Mouse (Mus musculus): ENCODE results near the gene Rnf208. TPM values are rescaled to one million over a fixed set of nuclear protein-coding genes. Genes with fewer than 3 reads are reported as not detected.

Gene Rnf208
- polyA plus RNA-seq, 1 experiment = 3.6 TPM

DNA sequence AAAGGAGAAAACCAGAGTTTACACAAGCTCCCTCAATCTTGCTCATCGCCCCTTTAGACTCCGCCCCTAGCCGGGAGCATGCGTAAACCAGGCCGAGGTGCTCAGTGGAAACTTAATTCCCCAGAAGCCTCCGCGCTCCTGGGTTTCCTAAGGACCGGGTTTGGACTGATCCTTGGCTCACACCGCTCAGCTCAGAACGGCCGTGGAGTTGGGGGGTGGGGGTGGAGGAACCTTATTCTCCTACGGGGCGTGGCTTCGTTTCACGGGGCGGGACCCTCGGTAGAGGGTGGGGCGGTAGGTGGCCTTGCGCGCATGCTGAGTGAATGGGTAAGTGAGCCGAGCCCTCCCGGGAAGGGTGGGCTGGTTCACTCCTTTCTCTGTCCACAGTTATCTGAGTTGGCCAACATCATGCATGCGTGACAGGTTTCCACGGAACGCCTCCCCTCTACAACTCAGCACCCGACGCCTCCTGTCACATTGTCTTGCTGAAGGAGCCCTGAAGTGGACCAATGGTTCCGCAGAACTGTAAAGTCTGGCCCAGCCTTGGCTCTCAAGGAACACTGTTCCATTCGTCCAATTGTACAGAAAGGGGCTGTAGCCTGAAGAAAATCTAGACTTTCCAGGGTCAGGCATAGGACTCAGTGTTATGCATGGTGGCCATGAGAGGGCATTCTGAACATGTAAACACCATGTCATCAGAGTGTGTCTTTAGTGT lies 1.2 kb upstream of the Rnf208 start:
- H3K27ac ChIP-seq (ENCODE audit: control insufficient read depth, insufficient read depth, low read length) = no peak overlapping the region
- 3% methylated on average over 29 of the region's 29 CpGs for WGBS
- peaks cover 20% of the 10 kb centered on the region for H3K4me1 ChIP-seq (replicated peaks; ENCODE audit: control insufficient read depth, insufficient read depth, low read length)
- H3K27me3 ChIP-seq (ENCODE audit: control insufficient read depth, insufficient read depth, low read length) = peaks cover 12% of the 10 kb centered on the region
- TF ChIP-seq CTCF (IDR thresholded peaks at IDR 0.05; ENCODE audit: borderline replicate concordance, control insufficient read depth, extremely low read depth, insufficient read depth, low read length, poor library complexity) (no peak), POLR2A (IDR thresholded peaks at IDR 0.05; ENCODE audit: control insufficient read depth, extremely low read depth, insufficient read depth, low read length, poor library complexity) (0 out of 2 replicates have a peak, but pooled peaks have one; percentile 18)
- peak overlapping the region; percentile 52 for H3K4me3 ChIP-seq (ENCODE audit: control insufficient read depth, insufficient read depth, low read length)
- DNase-seq = peak; percentile 42
- no peaks in the 10 kb centered on the region for H3K36me3 ChIP-seq (ENCODE audit: control insufficient read depth, insufficient read depth, low read length)

DNA sequence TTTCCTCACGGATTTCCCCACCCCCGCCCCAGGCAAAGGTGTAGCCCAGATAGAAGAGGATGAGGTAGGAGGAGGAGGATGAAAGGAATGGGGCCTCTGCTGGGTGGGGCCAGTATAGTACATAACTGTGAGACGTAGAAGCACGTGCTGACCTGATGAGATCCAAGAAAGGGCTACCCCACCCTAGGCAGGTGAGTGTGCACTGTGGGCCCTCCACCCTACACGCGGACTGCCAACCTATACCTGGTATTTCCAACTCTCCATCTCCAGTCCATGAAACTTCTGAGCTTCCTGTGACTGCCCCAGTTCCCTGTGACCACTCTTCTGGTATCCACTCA lies 648 bp upstream of the Rnf208 start:
- DNase-seq = no peak
- peaks cover 20% of the 10 kb centered on the region for H3K4me1 ChIP-seq (replicated peaks; ENCODE audit: control insufficient read depth, insufficient read depth, low read length)
- WGBS = 34% methylated on average over 6 of the region's 6 CpGs
- no peak overlapping the region for H3K27ac ChIP-seq (ENCODE audit: control insufficient read depth, insufficient read depth, low read length)
- peaks cover 12% of the 10 kb centered on the region for H3K27me3 ChIP-seq (ENCODE audit: control insufficient read depth, insufficient read depth, low read length)
- no peak overlapping the region for H3K4me3 ChIP-seq (ENCODE audit: control insufficient read depth, insufficient read depth, low read length)
- TF ChIP-seq POLR2A (IDR thresholded peaks at IDR 0.05; ENCODE audit: control insufficient read depth, extremely low read depth, insufficient read depth, low read length, poor library complexity) (no peak), CTCF (IDR thresholded peaks at IDR 0.05; ENCODE audit: borderline replicate concordance, control insufficient read depth, extremely low read depth, insufficient read depth, low read length, poor library complexity) (no peak)
- H3K36me3 ChIP-seq (ENCODE audit: control insufficient read depth, insufficient read depth, low read length) = no peaks in the 10 kb centered on the region

GRCm38 (mm10) chr2:25243342-25243741 lies 1.3 kb downstream of the Rnf208 start:
- no peak for TF ChIP-seq CTCF (IDR thresholded peaks at IDR 0.05; ENCODE audit: borderline replicate concordance, control insufficient read depth, extremely low read depth, insufficient read depth, low read length, poor library complexity)
- Histone ChIP-seq H3K4me1 (replicated peaks; ENCODE audit: control insufficient read depth, insufficient read depth, low read length) (peaks cover 20% of the 10 kb centered on the region), H3K27ac (ENCODE audit: control insufficient read depth, insufficient read depth, low read length) (no peak overlapping the region), H3K36me3 (ENCODE audit: control insufficient read depth, insufficient read depth, low read length) (no peaks in the 10 kb centered on the region), H3K4me3 (ENCODE audit: control insufficient read depth, insufficient read depth, low read length) (no peak overlapping the region), H3K27me3 (ENCODE audit: control insufficient read depth, insufficient read depth, low read length) (peaks cover 12% of the 10 kb centered on the region)
- WGBS = 87% methylated on average over 8 of the region's 8 CpGs
- DNase-seq = no peak

DNA sequence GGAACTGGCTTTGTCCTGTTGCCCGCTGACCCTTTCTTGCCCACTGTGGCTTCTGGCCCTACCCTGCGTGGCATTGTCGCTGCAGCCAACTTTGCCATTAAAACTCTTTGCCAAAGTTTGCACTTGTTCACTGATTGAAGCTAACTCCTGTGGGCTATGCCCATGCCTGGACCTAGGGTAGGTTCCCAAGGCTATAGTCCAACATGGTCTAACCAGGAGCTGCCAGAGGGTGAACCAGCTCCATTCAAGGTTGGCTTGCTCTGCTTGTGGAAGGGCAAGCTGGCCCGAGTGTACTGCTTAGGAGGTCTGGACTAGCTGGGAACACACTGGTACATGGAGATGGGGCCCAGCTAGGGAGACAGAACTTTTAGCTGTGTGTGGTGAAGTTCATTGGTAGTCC lies 2.1 kb downstream of the Rnf208 start:
- WGBS = 93% methylated on average over 4 of the region's 4 CpGs
- H3K4me3 ChIP-seq (ENCODE audit: control insufficient read depth, insufficient read depth, low read length) = no peak overlapping the region
- DNase-seq = no peak
- H3K4me1 ChIP-seq (replicated peaks; ENCODE audit: control insufficient read depth, insufficient read depth, low read length) = peaks cover 20% of the 10 kb centered on the region
- peaks cover 6% of the 10 kb centered on the region for H3K36me3 ChIP-seq (ENCODE audit: control insufficient read depth, insufficient read depth, low read length)
- peaks cover 12% of the 10 kb centered on the region for H3K27me3 ChIP-seq (ENCODE audit: control insufficient read depth, insufficient read depth, low read length)
- no peak overlapping the region for H3K27ac ChIP-seq (ENCODE audit: control insufficient read depth, insufficient read depth, low read length)
- TF ChIP-seq POLR2A (IDR thresholded peaks at IDR 0.05; ENCODE audit: control insufficient read depth, extremely low read depth, insufficient read depth, low read length, poor library complexity) (no peak), CTCF (IDR thresholded peaks at IDR 0.05; ENCODE audit: borderline replicate concordance, control insufficient read depth, extremely low read depth, insufficient read depth, low read length, poor library complexity) (no peak)

- Histone ChIP-seq H3K27ac (ENCODE audit: control insufficient read depth, insufficient read depth, low read length) (no peak within 1 kb of the TSS), H3K4me1 (replicated peaks; ENCODE audit: control insufficient read depth, insufficient read depth, low read length) (peaks cover 9% of the 10 kb centered on the region), H3K4me3 (ENCODE audit: control insufficient read depth, insufficient read depth, low read length) (no peak within 1 kb of the TSS), H3K36me3 (ENCODE audit: control insufficient read depth, insufficient read depth, low read length) (peaks cover 18% of the 10 kb centered on the region), H3K27me3 (ENCODE audit: control insufficient read depth, insufficient read depth, low read length) (peaks cover 11% of the 10 kb centered on the region)
- TF ChIP-seq CTCF (IDR thresholded peaks at IDR 0.05; ENCODE audit: borderline replicate concordance, control insufficient read depth, extremely low read depth, insufficient read depth, low read length, poor library complexity) = no peak
- TF ChIP-seq POLR2A (IDR thresholded peaks at IDR 0.05; ENCODE audit: control insufficient read depth, extremely low read depth, insufficient read depth, low read length, poor library complexity) = no peak
- WGBS = 94% methylated on average over 10 of the region's 10 CpGs
- DNase-seq = no peak
Observed at GRCm38 (mm10) chr2:25246183-25247072, 4.4 kb downstream of the Rnf208 start, which contains the start of gene AL732309.1. AL732309.1 (minus strand) TSS chr2:25246863.

DNA sequence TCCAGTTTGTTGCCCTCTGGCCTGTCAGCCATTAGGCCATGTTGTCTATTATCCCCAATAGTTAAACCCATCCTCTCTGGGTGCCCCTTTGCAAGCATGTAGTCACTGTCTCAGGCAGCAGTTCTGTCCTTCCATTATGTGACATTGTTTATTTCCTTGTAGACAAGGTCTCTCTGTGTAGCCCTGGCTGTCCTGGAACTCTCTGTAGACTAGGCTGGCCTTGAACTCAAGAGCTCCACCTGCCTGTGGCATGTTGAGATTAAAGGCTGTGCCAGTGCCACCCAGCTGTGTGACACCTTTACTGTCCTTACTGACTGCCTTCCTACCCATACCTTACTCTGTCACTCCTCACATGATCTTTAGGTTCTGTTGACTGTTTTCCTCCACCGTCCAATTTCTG lies 10.3 kb downstream of the Rnf208 start:
- Histone ChIP-seq H3K27me3 (ENCODE audit: control insufficient read depth, insufficient read depth, low read length) (no peaks in the 10 kb centered on the region), H3K27ac (ENCODE audit: control insufficient read depth, insufficient read depth, low read length) (no peak overlapping the region), H3K36me3 (ENCODE audit: control insufficient read depth, insufficient read depth, low read length) (peaks cover 18% of the 10 kb centered on the region), H3K4me1 (replicated peaks; ENCODE audit: control insufficient read depth, insufficient read depth, low read length) (peaks cover 6% of the 10 kb centered on the region), H3K4me3 (ENCODE audit: control insufficient read depth, insufficient read depth, low read length) (no peak overlapping the region)
- DNase-seq = peak; percentile 30
- TF ChIP-seq POLR2A (IDR thresholded peaks at IDR 0.05; ENCODE audit: control insufficient read depth, extremely low read depth, insufficient read depth, low read length, poor library complexity) (no peak), CTCF (IDR thresholded peaks at IDR 0.05; ENCODE audit: borderline replicate concordance, control insufficient read depth, extremely low read depth, insufficient read depth, low read length, poor library complexity) (no peak)
- WGBS = 92% methylated on average over 1 of the region's 1 CpGs

All from thymus, adult 2 months (tissue).